Mouse (Mus musculus) liver, embryonic 15.5 days (tissue): ENCODE measurements at regions not wholly inside any gene's neighbourhood (a gene's known extent, or its start where the extent isn't known, plus 50 kb on each side); places are given as distances from the start of the nearest gene placed in this dataset.
A peak's percentile ranks its signal among the peaks of the same experiment; 100 is the strongest.

Experiments
- ATAC-seq: fragments of 200-750 bp; cut with Nextera tagmentation; 2 replicates; pipeline ENCODE4 v1.8.0; 2017; ENCODE audit warnings: moderate number of reproducible peaks, mild to moderate bottlenecking, moderate library complexity; ENCODE audit not compliant: insufficient read depth
- H3K27ac ChIP-seq: fragments of 300-500 bp; sonication (generic); replicated peaks from 2 replicates; pipeline ENCODE4 v1.5.1; 2015; ENCODE audit warnings: mild to moderate bottlenecking, inconsistent platforms
- H3K27me3 ChIP-seq: fragments of 300-500 bp; sonication (generic); 2 replicates; pipeline ENCODE4 v1.6.1; 2015; ENCODE audit warnings: mild to moderate bottlenecking, inconsistent platforms
- H3K36me3 ChIP-seq: fragments of 300-500 bp; sonication (generic); replicated peaks from 2 replicates; pipeline ENCODE4 v1.6.1; 2015; ENCODE audit warnings: moderate library complexity, mild to moderate bottlenecking, inconsistent platforms
- H3K4me1 ChIP-seq: fragments of 300-500 bp; sonication (generic); replicated peaks from 2 replicates; pipeline ENCODE4 v1.6.1; 2015; ENCODE audit warnings: inconsistent platforms
- H3K4me2 ChIP-seq: fragments of 300-500 bp; sonication (generic); 2 replicates; pipeline ENCODE4 v1.6.1; 2015; ENCODE audit warnings: moderate library complexity, mild to moderate bottlenecking, inconsistent platforms
- H3K4me3 ChIP-seq: fragments of 300-500 bp; sonication (generic); replicated peaks from 2 replicates; pipeline ENCODE4 v1.5.1; 2015; ENCODE audit warnings: mild to moderate bottlenecking, inconsistent platforms
- H3K9ac ChIP-seq: fragments of 300-500 bp; sonication (generic); 2 replicates; pipeline ENCODE4 v1.6.1; 2015; ENCODE audit warnings: moderate library complexity, mild to moderate bottlenecking, inconsistent platforms
- H3K9me3 ChIP-seq: fragments of 300-500 bp; sonication (generic); replicated peaks from 2 replicates; pipeline ENCODE4 v1.6.1; 2016; ENCODE audit warnings: inconsistent platforms
- WGBS: fragments of 180-500 bp; shearing (Covaris S2); methylation state at CpG from one replicate; pipeline ENCODE4 v1.1.7; 2015; ENCODE audit warnings: mixed read lengths; ENCODE audit not compliant: insufficient replicate concordance; 5-methylcytosine and 5-hydroxymethylcytosine counted together

GRCm38 (mm10) chr14:120831847-120832613, 79.0 kb upstream of the Ipo5 start:
- peak overlapping the region; percentile 62 for H3K4me2 ChIP-seq
- H3K4me3 ChIP-seq: peak overlapping the region; percentile 41
- H3K27ac ChIP-seq: peak overlapping the region; percentile 73
- peak; percentile 80 for ATAC-seq
- peaks cover 14% of the 10 kb centered on the region for H3K4me1 ChIP-seq
- no peaks in the 10 kb centered on the region for H3K27me3 ChIP-seq
- no peaks in the 10 kb centered on the region for H3K36me3 ChIP-seq
- no peaks in the 10 kb centered on the region for H3K9me3 ChIP-seq
- WGBS: 3% methylated on average over 23 of the region's 23 CpGs
- H3K9ac ChIP-seq: 0 out of 2 replicates have a peak overlapping the region, but pooled peaks have one; percentile 18

DNA sequence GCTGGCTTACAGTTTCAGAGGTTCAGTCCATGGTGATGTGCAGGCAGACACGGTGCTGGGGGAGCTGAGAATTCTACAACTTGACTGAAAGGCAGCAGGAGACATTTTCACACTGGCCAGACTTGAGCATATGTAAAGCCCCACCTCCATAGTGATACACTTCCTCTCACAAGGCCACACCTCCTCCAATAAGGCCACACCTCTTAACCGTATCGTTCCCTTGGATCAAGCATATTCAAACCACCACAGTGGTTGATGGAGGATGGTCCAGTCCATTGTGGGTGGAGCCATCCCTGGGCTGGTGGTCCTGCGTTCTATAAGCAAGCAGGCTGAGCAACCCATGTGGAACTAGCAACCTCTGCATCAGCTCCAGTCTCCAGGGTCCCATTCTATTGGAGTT, 76.2 kb upstream of the Ipo5 start:
- WGBS: 38% methylated on average over 4 of the region's 4 CpGs
- ATAC-seq: no peak

DNA sequence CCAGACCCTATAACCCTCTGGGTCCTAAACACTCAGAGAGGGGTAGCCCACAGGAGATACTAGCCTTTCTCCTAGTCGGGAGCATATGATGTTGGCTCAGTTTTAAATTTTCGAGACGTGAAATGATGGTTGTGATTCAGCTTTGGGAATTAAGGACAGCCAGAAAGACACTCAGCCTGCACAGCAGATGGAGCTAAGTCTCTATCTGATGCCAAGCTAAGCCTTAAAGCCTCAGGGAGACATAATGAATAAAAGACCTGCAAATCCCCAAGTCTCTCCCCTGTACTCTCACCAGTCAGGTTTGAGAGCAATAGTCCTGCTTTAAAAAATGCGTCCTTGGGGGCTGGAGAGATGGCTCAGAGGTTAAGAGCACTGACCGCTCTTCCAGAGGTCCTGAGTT, 75.3 kb upstream of the Ipo5 start:
- Histone ChIP-seq H3K9me3 (no peaks in the 10 kb centered on the region), H3K27ac (no peak overlapping the region), H3K9ac (no peak overlapping the region), H3K4me3 (no peak overlapping the region), H3K27me3 (no peaks in the 10 kb centered on the region), H3K4me2 (no peak overlapping the region), H3K36me3 (no peaks in the 10 kb centered on the region), H3K4me1 (peaks cover 14% of the 10 kb centered on the region)
- 59% methylated on average over 5 of the region's 5 CpGs for WGBS
- ATAC-seq: no peak

More for the DNA sequence above, 76.2 kb upstream of the Ipo5 start:
- no peaks in the 10 kb centered on the region for H3K27me3 ChIP-seq
- H3K9ac ChIP-seq: no peak overlapping the region
- no peak overlapping the region for H3K4me2 ChIP-seq
- no peak overlapping the region for H3K4me3 ChIP-seq
- H3K27ac ChIP-seq: no peak overlapping the region
- no peaks in the 10 kb centered on the region for H3K36me3 ChIP-seq
- peaks cover 14% of the 10 kb centered on the region for H3K4me1 ChIP-seq
- H3K9me3 ChIP-seq: no peaks in the 10 kb centered on the region

DNA sequence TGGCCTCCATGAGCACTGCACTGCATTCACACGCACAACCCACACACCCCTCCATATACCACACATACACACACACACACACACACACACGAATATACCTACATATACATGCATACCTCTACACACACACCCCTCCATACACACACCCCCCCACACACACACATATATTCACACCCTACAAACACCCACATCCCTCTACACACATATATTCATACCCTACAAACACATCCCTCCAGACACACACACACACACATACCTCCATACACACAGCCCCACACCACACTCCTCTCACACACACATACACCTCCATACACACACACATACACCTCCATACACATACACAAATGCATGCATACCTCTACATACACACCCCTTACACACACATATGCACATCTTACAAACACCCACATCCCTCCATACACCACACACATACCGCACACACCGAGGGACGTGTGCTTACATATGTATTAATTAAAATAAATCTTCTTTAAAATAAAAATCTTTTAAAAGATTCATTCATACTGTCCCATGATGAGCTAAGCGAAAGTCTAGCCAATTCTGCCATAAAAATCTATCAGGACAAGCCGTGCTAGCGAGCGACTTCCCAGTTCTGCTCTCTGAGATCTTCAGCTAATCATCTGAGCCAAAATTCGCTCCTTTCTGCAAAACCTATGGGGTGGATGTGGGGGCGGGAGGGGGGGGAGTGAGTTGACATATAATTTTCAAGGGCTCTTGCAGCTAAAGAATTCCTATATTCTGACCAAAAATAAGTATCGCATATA, 74.3 kb upstream of the Ipo5 start:
- ATAC-seq: no peak
- no peak overlapping the region for H3K9ac ChIP-seq
- H3K36me3 ChIP-seq: no peaks in the 10 kb centered on the region
- H3K4me1 ChIP-seq: peaks cover 14% of the 10 kb centered on the region
- no peak overlapping the region for H3K4me3 ChIP-seq
- no peak overlapping the region for H3K27ac ChIP-seq
- 70% methylated on average over 12 of the region's 12 CpGs for WGBS
- no peaks in the 10 kb centered on the region for H3K27me3 ChIP-seq
- no peaks in the 10 kb centered on the region for H3K9me3 ChIP-seq
- H3K4me2 ChIP-seq: no peak overlapping the region

DNA sequence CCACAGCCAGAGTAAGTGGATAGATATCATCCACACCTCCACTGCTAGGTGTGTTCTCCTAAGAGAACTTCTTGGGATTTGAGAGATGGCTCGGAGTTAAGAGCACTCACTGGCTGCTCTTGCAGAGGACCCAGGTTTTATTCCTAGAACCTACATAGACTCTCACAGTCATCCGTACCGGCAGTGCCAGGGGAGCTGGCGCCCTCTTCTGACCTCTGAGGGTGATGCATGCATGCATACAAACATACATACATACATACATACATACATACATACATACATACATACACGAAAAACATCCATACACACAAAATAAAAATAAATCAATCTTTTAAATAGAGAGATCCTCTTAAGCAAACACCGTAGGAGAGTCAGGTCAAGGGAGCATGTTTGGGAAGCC, 70.1 kb upstream of the Ipo5 start:
- no peaks in the 10 kb centered on the region for H3K36me3 ChIP-seq
- no peaks in the 10 kb centered on the region for H3K9me3 ChIP-seq
- no peak overlapping the region for H3K27ac ChIP-seq
- H3K27me3 ChIP-seq: no peaks in the 10 kb centered on the region
- WGBS: 62% methylated on average over 6 of the region's 6 CpGs
- no peaks in the 10 kb centered on the region for H3K4me1 ChIP-seq
- no peak overlapping the region for H3K4me3 ChIP-seq
- no peak overlapping the region for H3K9ac ChIP-seq
- ATAC-seq: no peak
- no peak overlapping the region for H3K4me2 ChIP-seq

DNA sequence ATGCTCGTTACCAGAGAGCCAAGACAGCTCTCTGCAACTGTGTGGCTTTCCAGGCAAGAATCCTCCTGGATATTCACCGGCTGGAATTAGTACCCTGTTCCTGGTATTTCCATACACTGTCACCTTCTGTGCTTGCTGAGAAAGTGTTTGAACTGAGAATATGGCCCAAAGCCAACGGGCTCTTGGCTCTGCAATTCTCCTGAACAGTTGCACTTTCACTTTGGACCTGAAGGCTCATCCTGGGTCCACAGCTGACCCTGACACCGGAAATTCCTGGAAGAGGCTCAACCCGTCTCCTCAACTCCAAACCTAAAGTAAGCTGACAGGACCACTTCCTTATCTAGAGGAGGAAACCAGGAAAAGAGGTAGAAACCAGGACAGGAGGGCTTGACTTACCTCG, 69.7 kb upstream of the Ipo5 start:
- H3K9me3 ChIP-seq: no peaks in the 10 kb centered on the region
- 58% methylated on average over 6 of the region's 6 CpGs for WGBS
- no peak overlapping the region for H3K27ac ChIP-seq
- H3K36me3 ChIP-seq: no peaks in the 10 kb centered on the region
- H3K4me1 ChIP-seq: no peaks in the 10 kb centered on the region
- H3K27me3 ChIP-seq: no peaks in the 10 kb centered on the region
- no peak for ATAC-seq
- no peak overlapping the region for H3K9ac ChIP-seq
- H3K4me2 ChIP-seq: no peak overlapping the region
- H3K4me3 ChIP-seq: no peak overlapping the region

- no peak overlapping the region for H3K9ac ChIP-seq
- H3K4me3 ChIP-seq: no peak overlapping the region
- H3K4me2 ChIP-seq: no peak overlapping the region
- ATAC-seq: no peak
- no peak overlapping the region for H3K27ac ChIP-seq
- H3K27me3 ChIP-seq: no peaks in the 10 kb centered on the region
- H3K36me3 ChIP-seq: no peaks in the 10 kb centered on the region
- H3K4me1 ChIP-seq: no peaks in the 10 kb centered on the region
- H3K9me3 ChIP-seq: no peaks in the 10 kb centered on the region
- WGBS: 34% methylated on average over 2 of the region's 2 CpGs
Observed at GRCm38 (mm10) chr14:120845172-120845571, 65.9 kb upstream of the Ipo5 start.

- no peak for ATAC-seq
- no peak overlapping the region for H3K27ac ChIP-seq
Observed at GRCm38 (mm10) chr14:120846073-120846850, 64.8 kb upstream of the Ipo5 start.

GRCm38 (mm10) chr14:120847006-120847405, 64.0 kb upstream of the Ipo5 start:
- 55% methylated on average over 5 of the region's 5 CpGs for WGBS
- ATAC-seq: no peak
- no peak overlapping the region for H3K9ac ChIP-seq
- H3K4me2 ChIP-seq: no peak overlapping the region
- no peaks in the 10 kb centered on the region for H3K36me3 ChIP-seq
- H3K4me1 ChIP-seq: no peaks in the 10 kb centered on the region
- H3K27me3 ChIP-seq: no peaks in the 10 kb centered on the region
- H3K27ac ChIP-seq: no peak overlapping the region
- H3K9me3 ChIP-seq: no peaks in the 10 kb centered on the region
- H3K4me3 ChIP-seq: no peak overlapping the region

More at GRCm38 (mm10) chr14:120846073-120846850, 64.8 kb upstream of the Ipo5 start:
- H3K9ac ChIP-seq: no peak overlapping the region
- no peaks in the 10 kb centered on the region for H3K4me1 ChIP-seq
- H3K27me3 ChIP-seq: no peaks in the 10 kb centered on the region
- no peak overlapping the region for H3K4me3 ChIP-seq
- H3K9me3 ChIP-seq: no peaks in the 10 kb centered on the region
- H3K4me2 ChIP-seq: no peak overlapping the region
- no peaks in the 10 kb centered on the region for H3K36me3 ChIP-seq
- WGBS: 62% methylated on average over 10 of the region's 10 CpGs

DNA sequence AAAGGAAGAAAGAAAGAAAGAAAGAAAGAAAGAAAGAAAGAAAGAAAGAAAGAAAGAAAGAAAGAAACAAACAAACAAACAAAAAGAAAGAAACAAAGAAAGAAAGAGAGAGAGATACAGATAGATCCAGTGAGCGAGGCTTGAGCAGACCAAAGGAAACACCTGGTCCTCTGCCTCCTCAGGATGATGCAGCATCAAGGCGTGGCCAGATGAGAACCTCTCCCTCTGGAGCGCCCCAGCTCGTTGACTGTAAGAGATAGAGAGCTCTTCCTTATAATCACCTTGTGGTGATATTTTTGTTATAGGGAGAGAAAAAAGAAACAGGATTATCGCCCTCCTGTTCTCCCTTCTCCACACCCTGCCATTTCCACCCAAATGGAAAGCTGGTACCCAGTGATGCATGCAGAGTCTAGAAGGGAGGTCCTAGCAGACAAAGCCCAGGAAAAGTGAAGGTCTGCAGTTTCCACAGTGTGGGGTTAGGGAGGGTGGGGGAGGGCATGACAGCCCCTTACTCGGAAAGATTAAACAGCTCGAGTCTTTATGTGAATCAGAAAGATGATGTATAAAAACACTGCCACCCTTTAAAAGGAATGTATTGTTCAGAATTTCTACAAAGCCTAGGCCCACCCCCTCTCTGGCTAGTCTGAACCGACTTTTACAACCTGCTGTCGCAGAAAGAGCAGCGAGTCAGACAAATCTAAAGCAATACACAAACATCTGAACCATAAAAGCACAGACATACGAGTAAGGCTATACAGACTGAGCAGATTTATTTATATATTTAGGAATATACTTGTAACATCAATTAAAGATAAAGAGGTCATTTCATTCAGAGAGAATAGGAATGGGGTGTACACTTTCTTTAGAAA, 62.7 kb upstream of the Ipo5 start:
- no peak overlapping the region for H3K4me3 ChIP-seq
- H3K36me3 ChIP-seq: no peaks in the 10 kb centered on the region
- H3K4me1 ChIP-seq: no peaks in the 10 kb centered on the region
- ATAC-seq: no peak
- no peaks in the 10 kb centered on the region for H3K9me3 ChIP-seq
- no peak overlapping the region for H3K9ac ChIP-seq
- H3K27ac ChIP-seq: no peak overlapping the region
- 58% methylated on average over 11 of the region's 11 CpGs for WGBS
- H3K4me2 ChIP-seq: no peak overlapping the region
- no peaks in the 10 kb centered on the region for H3K27me3 ChIP-seq
